Mouse (Mus musculus): ENCODE results near the gene Unc5cl.

Gene Unc5cl

DNA sequence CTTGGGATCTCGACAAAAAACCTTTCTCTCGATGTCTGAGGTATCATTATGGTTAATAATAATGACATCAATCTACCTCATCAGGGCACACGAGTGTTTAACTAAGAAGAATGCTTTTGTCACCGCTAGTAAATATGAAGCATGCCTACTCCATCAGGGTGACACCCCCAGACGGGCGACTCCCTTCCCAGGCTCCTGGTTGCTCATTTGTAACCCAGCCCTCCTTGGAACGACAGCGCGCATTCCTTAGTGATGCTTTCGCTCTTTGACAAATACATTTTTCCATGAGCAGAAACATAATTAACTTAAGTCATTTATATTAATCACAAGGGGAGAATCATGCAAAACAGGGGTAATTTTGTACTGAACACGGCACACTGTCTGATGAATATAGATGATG, 88.0 kb downstream of the Unc5cl start:
- no peak for DNase-seq (ENCODE audit: low spot score)

DNA sequence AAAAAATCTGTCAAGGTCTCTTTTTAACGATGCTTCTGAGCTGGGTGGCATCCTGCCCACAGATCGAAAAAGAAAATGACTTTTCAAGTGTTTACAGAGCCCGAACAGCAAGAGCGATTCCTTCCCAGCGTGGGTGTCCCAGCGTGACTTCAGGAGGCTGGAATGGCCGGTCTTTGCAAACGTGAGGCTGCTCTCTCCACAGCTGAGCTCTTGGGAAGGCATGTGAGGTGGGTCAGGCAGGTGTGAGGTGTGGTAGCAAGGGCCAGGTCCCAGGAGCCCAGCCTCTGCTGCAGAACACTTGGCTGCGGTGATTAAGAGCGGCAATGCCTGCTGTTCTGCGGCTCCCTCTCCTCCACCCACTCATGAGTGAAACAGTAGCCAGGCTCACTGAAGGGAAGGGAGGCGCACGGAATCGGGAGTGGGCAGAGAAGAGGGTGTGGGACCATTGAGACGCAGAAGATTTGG, 88.6 kb downstream of the Unc5cl start:
- no peak for DNase-seq (ENCODE audit: low spot score)

DNA sequence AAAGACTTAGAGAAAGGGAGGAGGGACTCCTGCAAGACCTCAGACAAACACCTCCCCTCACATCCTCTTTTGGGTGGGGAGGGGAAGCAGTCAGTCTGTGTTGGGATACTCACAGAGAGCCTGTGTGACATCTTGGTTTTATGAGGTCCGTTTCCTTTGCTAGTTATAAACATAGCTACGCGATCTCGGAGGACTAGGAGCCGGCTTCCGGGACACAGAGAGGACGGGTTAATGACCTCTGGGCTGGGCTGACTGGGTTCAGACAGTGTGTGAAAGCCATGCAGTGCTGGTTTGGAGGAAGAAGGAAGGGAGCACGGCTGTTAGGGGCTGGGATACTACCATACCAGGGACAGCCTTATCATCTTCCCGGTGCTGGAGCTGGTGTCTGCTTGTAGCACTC, 90.0 kb downstream of the Unc5cl start:
- no peak for DNase-seq (ENCODE audit: low spot score)

DNA sequence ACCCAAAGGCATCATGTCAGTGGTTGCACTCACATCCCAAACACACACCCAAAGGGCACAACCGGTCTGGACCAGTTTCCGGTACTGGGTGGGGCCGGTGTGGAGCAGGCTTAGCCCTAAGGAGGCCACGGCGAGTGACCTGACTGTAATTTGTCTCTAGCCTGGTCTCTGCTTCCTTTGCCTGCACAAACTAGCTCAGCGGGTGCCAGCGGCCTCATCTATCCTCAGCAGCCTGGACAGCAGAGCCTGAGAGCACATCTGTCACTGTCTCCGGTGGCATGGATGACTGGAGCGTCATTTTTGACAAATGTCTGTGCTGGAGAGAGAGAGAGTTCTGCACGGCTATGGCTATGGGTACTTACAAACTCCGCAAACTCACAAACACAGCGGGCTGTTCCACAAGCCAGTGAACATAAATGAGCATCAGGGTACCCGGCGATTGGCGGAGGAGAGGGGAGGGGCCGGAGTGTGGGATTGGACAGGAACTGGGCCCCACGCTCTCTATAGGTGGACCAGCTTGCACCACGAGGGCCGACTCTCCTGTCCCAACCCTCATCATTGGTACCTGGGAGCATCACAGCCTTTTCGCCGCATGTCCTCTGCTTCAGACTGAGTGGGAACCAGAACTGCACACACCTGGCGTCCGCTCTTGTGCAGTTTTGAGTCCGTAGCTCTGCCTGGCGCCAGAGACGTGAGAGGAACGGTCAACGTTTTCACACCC, 90.7 kb downstream of the Unc5cl start:
- DNase-seq (ENCODE audit: low spot score), result no peak

DNA sequence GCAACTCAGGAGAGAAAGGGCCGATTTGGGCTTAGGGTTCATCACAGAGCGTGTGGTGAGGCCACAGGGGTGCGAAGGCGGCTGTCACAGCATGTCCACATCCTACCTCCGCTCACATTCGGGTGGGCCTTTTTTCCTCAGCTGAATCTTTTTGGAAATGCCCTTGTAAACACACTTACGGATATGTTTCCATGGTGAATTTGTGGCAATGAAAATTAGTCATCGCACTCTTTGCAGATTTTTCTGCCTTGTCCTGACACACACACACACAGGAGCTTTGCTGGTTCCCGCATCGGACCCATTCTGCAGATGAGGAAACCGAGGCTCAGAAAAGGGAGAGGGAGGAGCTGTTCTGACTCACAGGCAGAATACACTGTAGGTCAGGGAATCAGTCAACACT, 91.3 kb downstream of the Unc5cl start:
- DNase-seq (ENCODE audit: low spot score), result no peak

DNA sequence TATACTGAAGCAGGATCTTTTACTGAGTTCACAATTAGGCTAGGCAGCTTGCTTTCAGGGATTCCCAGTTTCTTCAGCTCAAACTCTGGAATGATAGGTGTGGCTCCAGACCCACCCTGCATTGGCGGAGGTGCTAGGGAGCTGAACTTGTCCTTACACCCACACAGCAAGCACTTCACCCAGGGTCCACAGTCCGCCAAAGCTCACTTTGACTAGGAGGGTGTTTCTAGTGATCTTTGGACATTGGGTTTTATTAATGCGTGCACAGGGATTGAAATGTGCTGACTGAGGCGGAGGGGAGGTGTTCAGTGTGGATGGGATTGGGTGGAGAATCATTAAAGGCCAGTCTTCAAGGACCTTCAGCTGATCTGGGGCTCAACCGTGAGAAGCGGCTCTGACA, 93.0 kb downstream of the Unc5cl start:
- no peak for DNase-seq (ENCODE audit: low spot score)

DNA sequence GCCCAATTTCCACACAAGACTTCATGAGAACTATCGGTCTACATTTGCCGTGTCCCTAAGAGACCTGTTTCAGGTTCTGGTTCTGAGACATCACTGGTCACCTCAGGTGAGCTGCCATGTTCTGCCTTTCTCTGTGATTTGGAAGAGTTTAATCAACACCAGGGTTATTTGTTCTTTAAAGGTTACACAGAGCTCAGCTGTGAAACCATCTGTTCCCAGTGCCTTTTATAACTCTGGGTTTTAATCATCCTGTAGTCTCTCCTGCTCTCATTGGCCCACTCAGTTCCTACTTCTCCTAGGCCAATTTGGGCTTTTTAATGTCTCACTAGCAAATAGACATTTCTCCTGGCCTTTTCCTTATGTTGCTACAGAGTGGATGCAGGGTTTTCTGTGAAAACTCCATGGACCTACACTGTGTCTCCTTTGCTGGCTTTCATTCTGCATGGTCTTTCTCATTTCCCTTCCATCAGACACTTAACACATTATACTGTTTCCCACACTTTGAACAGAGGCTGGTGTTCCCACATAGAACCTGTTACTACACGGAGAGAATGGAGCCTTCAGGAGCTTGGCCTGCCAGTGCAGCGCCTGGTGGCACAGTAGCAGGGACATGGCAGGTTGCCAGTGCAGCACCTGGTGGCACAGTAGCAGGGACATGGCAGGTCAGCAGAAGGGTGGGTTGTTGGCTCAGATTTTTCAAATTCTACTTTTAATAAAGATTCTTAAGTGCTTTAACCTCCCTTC, 97.3 kb downstream of the Unc5cl start:
- no peak for DNase-seq (ENCODE audit: low spot score)

DNA sequence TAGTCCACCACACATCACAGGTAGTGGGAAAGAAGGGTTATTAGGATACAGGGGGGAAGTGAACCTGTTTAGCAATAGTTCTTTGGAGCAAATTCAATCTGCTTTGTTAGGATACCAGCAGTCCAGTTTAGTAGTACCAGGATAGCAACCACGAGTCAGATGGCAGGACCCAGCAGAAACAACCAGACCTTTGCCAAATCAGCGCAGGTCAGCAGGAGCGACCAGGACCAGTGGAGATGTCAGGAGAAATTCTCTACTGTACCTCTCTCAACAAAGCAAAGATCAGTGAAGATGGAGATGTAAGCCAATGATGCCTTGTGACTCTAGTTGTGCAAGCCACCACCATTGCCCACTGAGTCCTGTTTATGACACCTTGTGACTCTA, 97.8 kb downstream of the Unc5cl start:
- no peak for DNase-seq (ENCODE audit: low spot score)

DNA sequence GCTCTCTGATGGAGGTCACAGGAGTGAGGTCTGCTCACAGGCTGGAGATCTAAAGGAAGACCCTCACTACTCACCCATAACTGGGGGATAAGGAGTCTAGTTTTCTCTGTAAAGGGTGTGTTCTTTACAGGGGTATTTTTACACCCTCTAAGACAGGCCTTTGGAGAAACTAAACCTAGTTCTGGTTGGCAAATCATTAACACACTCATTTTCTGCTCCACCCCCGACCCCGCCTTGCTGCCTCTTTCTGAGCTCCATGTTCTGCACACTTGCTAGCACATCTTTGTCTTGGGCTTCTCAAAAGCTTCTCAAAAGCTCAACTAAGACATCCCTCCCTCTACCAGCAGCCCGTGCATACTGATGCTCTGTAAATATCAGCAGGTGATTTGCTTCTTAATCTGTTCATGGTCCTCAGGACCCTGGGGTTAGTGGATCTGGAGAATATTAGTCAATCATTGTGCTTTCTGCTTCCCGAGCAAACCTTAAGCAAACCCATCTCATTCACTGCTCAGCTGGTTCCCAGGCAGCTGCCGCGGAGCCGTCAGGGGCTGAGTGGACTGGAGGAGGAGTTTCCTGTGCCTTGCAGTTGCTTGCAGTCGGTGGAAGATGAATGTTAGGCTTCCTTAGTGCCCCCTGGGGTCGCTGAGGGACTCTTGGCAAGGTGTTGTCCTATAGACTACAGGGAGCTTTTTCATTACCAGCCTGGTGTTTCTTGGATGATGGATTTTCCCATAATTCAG, 101.7 kb downstream of the Unc5cl start:
- DNase-seq (ENCODE audit: low spot score), result no peak

DNA sequence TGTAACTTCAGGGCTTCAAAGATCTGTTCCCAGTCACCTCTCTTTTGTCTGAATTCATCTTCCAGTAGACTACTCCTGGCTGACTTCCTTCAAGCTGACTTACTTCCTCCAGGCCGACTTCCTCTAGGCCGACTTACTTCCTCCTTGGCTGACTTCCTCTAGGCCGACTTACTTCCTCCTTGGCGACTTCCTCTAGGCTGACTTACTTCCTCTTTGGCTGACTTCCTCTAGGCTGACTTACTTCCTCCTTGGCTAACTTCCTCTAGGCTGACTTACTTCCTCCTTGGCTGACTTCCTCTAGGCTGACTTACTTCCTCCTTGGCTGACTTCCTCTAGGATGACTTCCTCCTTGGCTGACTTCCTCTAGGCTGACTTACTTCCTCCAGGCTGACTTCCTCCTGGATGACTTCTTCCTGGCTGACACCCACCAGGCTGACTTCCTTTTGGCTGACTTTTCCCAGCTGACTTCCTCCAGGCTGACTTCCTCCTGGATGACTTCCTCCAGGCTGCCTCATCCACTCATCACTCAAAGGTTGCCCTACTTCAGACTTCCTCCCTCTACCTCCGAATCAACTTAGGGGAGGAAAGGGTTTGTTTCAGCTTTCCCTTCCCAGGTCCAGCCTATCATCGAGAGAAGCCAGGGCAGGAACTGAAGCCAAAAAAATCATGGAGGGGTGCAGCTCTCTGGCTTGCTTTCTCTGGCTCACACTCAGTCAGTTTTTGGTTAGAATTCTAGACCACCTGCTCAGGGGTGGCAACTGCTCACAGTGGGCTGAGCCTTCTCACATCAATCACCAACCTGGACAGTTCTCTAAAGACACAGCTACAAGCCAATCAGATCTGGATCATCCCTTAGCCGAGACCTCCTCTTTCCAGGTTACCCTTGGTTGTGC, 103.4 kb downstream of the Unc5cl start:
- DNase-seq (ENCODE audit: low spot score), result no peak

DNA sequence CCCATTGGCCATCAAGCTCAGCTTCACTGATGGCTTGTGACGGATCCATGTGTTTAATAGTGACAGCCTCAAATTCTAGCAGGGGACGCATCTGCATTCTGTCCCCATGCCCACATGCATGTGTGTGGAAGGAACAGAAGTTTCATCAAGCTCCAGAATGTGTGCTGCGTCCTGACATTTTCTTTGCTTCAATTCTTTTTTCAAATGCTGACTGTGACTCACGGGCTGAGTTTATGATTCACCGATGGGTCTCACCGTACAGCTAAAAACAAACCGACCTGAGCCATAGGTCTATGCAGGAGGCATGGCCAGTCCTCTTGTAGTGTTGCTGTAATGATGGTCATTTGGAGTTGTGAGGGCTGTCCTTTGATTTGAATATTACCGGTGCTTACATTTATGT, 110.2 kb downstream of the Unc5cl start:
- no peak for DNase-seq (ENCODE audit: low spot score)

DNA sequence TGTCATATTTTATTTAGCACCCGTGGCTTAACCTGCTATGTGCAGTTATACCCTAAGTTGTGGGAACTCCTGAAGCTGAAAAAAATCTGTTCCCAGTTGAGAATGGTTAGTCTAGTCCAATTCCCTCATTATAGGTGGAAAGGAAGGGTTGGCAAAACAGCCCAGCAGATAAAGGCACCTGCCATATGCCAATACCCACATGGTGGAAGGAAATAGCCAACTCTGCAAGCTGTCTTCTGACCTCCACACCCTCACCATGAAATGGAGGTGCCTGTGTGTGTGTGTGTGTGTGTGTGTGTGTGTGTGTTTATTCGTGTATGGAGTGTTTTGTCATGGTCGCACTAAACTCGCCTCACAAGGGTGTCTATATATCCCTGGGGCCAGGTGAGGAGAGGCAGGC, 115.0 kb downstream of the Unc5cl start:
- DNase-seq (ENCODE audit: low spot score), result no peak

DNA sequence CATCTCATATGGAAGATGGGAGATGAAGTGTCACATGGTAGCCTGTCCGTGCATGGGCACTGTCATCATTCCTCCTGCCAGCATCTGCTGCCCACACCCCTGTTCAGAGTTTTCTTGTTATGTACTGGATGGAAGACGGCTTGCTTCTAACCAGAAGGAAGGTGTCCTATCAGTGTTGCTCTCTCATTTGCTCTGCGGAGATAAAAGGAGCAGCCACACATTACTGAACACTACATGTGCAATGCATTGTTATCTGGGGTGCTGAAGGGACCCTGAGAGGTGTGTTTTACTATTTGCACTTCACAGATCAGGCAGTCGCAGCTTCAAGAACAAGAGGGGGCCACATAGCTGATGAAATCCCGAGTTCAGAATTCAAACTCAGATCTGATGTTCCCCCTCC, 126.5 kb downstream of the Unc5cl start:
- DNase-seq (ENCODE audit: low spot score), result peak; percentile 39

DNA sequence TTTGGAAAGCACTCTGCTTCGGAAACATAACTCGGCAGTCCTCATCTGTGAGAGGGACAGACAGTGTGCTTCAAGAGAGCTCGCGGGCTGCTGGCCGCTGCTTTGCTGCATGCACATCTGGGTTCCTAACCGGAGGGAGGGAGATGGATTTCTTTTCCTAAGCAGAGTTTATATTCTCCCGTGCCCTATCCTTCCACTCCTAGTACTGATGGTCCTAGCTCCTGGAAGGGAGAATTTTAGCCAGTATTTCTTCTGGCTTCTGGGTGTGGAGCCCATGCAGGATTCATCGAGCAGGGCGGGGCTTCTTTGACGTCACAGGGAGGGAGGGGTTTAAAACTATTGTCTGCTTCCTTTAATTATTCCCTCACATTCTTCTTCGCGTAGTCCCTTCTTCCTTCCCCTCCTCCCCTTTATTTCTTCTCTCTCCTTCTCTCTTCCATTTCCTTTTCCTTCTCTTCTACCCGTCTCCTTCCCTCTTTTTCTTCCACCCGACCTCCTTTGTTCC, 127.8 kb downstream of the Unc5cl start:
- no peak for DNase-seq (ENCODE audit: low spot score)

DNA sequence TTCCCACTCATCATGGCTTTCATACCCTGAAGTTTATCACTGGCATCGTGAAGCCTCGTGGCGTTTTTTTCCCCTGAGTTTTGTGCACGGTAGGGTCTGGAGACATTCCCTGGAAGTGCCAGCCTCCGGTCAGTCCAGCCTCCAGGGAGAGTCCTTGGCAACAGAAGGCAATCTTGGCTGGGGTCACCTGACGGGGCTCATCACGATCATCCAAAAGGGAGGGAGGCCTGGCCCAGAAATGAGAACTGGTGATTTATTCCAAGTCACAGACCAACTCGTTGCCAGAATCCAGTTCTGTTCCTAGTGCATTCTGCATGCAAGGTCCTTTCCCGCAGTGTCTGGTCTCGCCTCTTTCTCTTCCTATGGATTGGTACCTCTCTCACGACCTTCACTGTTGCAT, 128.7 kb downstream of the Unc5cl start:
- no peak for DNase-seq (ENCODE audit: low spot score)

DNA sequence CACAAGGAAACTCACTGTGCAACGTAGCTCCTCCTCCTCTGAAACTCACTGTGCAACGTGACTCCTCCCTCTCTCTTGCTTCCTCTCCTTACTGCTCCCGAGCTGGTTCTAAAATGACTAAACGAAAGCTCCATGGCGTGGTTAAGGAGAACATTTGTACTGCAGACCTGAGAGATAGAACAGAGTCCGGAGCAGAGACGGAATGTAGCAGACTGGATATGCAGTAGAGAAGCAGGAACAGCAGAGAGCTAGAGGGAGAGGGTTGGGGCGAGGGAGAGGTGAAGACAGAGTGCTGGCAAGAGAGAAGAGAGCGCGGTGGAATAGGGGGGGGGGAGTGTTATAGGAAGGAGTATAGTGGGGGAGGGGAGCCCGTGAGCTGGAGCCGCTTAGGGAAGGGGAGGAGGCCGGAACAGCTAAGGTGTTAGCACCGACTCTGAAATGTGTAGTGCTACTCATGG, 131.2 kb downstream of the Unc5cl start:
- DNase-seq (ENCODE audit: low spot score), result no peak

DNA sequence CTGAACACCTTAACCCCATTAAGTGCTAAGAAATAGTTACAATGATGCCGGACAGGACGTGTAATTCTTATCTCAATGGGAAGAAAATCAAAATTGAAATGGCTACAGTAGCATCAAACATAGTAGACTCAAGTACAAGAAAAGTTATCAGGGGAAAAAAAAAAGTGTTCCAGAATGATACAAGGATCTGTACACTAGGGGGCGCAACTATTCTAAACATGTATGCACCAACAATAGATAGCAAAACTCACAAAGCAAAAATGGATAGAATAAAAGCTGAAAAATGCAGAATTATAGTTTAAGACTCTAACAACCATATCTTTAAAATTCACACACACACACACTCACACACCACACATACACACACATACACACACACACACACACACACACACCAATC, 134.0 kb downstream of the Unc5cl start:
- DNase-seq (ENCODE audit: low spot score), result no peak
